Mouse (Mus musculus) forebrain, embryonic 13.5 days (tissue): Measurements from ENCODE around the gene Igsf9b. TPM values are rescaled to one million over a fixed set of nuclear protein-coding genes. Genes with fewer than 3 reads are reported as not detected.

Experiments used
- ATAC-seq: fragments of 200-750 bp; cut with Nextera tagmentation; 2 replicates; pipeline ENCODE4 v1.8.0; 2017
- H3K27ac ChIP-seq: fragments of 300-500 bp; sonication (generic); 2 replicates; pipeline ENCODE4 v1.5.1; 2015; ENCODE audit warnings: inconsistent platforms, mild to moderate bottlenecking, moderate library complexity
- H3K27me3 ChIP-seq: fragments of 300-500 bp; sonication (generic); 2 replicates; pipeline ENCODE4 v1.6.1; 2015; ENCODE audit warnings: mild to moderate bottlenecking, inconsistent platforms
- H3K36me3 ChIP-seq: fragments of 300-500 bp; sonication (generic); 2 replicates; pipeline ENCODE4 v1.6.1; 2015; ENCODE audit warnings: mild to moderate bottlenecking, inconsistent platforms; ENCODE audit not compliant: poor library complexity, severe bottlenecking
- H3K4me1 ChIP-seq: fragments of 300-500 bp; sonication (generic); 2 replicates; pipeline ENCODE4 v1.6.1; 2015; ENCODE audit warnings: inconsistent platforms
- H3K4me2 ChIP-seq: fragments of 300-500 bp; sonication (generic); 2 replicates; pipeline ENCODE4 v1.6.1; 2015; ENCODE audit warnings: inconsistent platforms, mild to moderate bottlenecking, moderate library complexity
- H3K4me3 ChIP-seq: fragments of 300-500 bp; sonication (generic); 2 replicates; pipeline ENCODE4 v1.5.1; 2015; ENCODE audit warnings: mild to moderate bottlenecking, inconsistent platforms
- H3K9ac ChIP-seq: fragments of 300-500 bp; sonication (generic); 2 replicates; pipeline ENCODE4 v1.6.1; 2015; ENCODE audit warnings: mild to moderate bottlenecking, inconsistent platforms
- H3K9me3 ChIP-seq: fragments of 300-500 bp; sonication (generic); replicated peaks from 2 replicates; pipeline ENCODE4 v1.6.1; 2016; ENCODE audit warnings: inconsistent platforms
- WGBS: fragments of 180-500 bp; shearing (Covaris S2); methylation state at CpG from one replicate; pipeline ENCODE4 v1.1.7; 2015; 5-methylcytosine and 5-hydroxymethylcytosine counted together
- polyA plus RNA-seq: library from polyadenylated mRNA; unstranded; fragments of >200 nt; fragmentation: Nextera tagmentation; extraction: Ambion mirVana; gene quantifications from 2 replicates; pipeline ENCODE4 v1.2.1, GENCODE M21; 2015

The Igsf9b gene
- polyA plus RNA-seq, 1 experiment from 2014 or later: 9.4 TPM

DNA sequence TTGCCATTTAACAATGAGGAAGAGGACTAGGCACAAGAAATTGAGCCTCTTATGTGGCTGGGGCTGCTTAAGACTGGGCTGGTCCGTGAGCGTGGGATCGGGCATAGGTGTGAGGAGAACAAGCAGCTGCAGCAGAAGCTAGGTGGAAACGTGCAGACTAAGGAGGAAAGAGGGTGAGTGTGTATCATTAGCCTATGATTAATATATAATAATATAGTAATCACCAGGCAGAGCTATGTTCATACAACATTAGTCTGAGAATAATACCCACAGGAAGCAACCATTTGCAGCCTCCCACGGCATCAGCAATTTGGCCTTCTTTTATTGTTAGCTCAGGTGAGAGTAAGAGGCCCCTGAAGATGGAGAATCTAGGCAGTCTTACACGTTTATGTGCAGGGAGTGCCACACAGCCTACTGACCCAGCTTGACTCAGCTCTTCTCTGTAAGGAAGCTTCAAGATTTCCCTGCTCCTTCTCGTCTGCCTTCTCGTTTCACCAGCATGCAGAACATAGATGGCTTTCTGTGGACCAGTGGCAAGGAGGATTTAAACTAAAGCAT lies 22.6 kb upstream of the Igsf9b start:
- peaks cover 8% of the 10 kb centered on the region; the same call in 1 of the 2 replicates for H3K4me1 ChIP-seq

GRCm38 (mm10) chr9:27277401-27278087 lies 21.5 kb upstream of the Igsf9b start:
- ATAC-seq: no peak
- no peak overlapping the region for H3K27ac ChIP-seq
- H3K9me3 ChIP-seq: no peaks in the 10 kb centered on the region
- no peak overlapping the region for H3K4me2 ChIP-seq
- 72% methylated on average over 5 of the region's 5 CpGs for WGBS
- H3K4me1 ChIP-seq: peaks cover 8% of the 10 kb centered on the region; the same call in 1 of the 2 replicates
- 0 out of 2 replicates have a peak, but pooled peaks cover 2% of the 10 kb centered on the region for H3K27me3 ChIP-seq
- H3K4me3 ChIP-seq: no peak overlapping the region
- H3K36me3 ChIP-seq: no peaks in the 10 kb centered on the region
- H3K9ac ChIP-seq: no peak overlapping the region

More for the DNA sequence above, 22.6 kb upstream of the Igsf9b start:
- ATAC-seq: no peak
- WGBS: 76% methylated on average over 8 of the region's 8 CpGs
- no peak overlapping the region for H3K4me3 ChIP-seq
- H3K9ac ChIP-seq: no peak overlapping the region
- H3K27me3 ChIP-seq: 0 out of 2 replicates have a peak, but pooled peaks cover 2% of the 10 kb centered on the region
- no peaks in the 10 kb centered on the region for H3K36me3 ChIP-seq
- 0 out of 2 replicates have a peak, but pooled peaks cover under 1% of the 10 kb centered on the region for H3K9me3 ChIP-seq
- no peak overlapping the region for H3K27ac ChIP-seq
- H3K4me2 ChIP-seq: no peak overlapping the region

GRCm38 (mm10) chr9:27279041-27279440 lies 20.0 kb upstream of the Igsf9b start:
- Histone ChIP-seq H3K4me2 (no peak overlapping the region), H3K36me3 (no peaks in the 10 kb centered on the region), H3K9ac (no peak overlapping the region), H3K27ac (no peak overlapping the region), H3K9me3 (no peaks in the 10 kb centered on the region), H3K27me3 (0 out of 2 replicates have a peak, but pooled peaks cover 2% of the 10 kb centered on the region), H3K4me1 (peaks cover 8% of the 10 kb centered on the region; the same call in 1 of the 2 replicates), H3K4me3 (no peak overlapping the region)
- 48% methylated on average over 1 of the region's 1 CpGs for WGBS
- ATAC-seq: no peak

DNA sequence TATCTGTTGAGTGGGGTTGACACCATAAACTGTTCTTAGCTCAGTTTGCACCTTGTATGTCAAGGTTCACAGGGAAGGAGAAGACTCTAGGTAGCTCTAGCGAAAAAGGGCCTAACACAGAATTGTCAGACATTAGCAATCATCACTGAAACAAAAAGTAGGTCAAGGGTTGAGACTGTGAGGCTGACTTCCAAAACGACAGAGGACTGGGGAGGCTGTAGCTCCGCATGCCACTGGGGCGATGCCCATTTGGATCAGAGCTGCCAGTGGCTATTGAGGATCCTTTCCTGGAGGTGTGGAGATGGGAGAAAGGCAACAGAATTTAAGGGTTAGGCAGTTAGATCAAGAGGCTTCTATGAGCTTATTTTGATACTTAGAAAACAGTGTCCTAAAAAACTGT lies 18.0 kb upstream of the Igsf9b start:
- Histone ChIP-seq H3K9me3 (no peaks in the 10 kb centered on the region), H3K27ac (no peak overlapping the region), H3K4me1 (peaks cover 8% of the 10 kb centered on the region; the same call in 1 of the 2 replicates), H3K4me2 (no peak overlapping the region), H3K4me3 (no peak overlapping the region), H3K9ac (no peak overlapping the region), H3K27me3 (no peaks in the 10 kb centered on the region), H3K36me3 (no peaks in the 10 kb centered on the region)
- WGBS: 81% methylated on average over 4 of the region's 4 CpGs
- no peak for ATAC-seq

- Histone ChIP-seq H3K27ac (no peak overlapping the region), H3K36me3 (no peaks in the 10 kb centered on the region), H3K4me3 (no peak overlapping the region), H3K9me3 (no peaks in the 10 kb centered on the region), H3K27me3 (0 out of 2 replicates have a peak, but pooled peaks cover 4% of the 10 kb centered on the region), H3K4me1 (peaks cover 32% of the 10 kb centered on the region), H3K4me2 (no peak overlapping the region), H3K9ac (no peak overlapping the region)
- WGBS: 65% methylated on average over 3 of the region's 3 CpGs
- ATAC-seq: no peak
Measured at GRCm38 (mm10) chr9:27285719-27286249, 13.2 kb upstream of the Igsf9b start.

GRCm38 (mm10) chr9:27286296-27286695 lies 12.7 kb upstream of the Igsf9b start:
- Histone ChIP-seq H3K4me2 (no peak overlapping the region), H3K27me3 (0 out of 2 replicates have a peak, but pooled peaks cover 4% of the 10 kb centered on the region), H3K4me3 (no peak overlapping the region), H3K9ac (no peak overlapping the region), H3K27ac (no peak overlapping the region), H3K9me3 (no peaks in the 10 kb centered on the region), H3K36me3 (no peaks in the 10 kb centered on the region), H3K4me1 (peaks cover 33% of the 10 kb centered on the region)
- no peak for ATAC-seq
- WGBS: 84% methylated on average over 4 of the region's 4 CpGs

GRCm38 (mm10) chr9:27286859-27287258 lies 12.1 kb upstream of the Igsf9b start:
- H3K9me3 ChIP-seq: no peaks in the 10 kb centered on the region
- H3K27ac ChIP-seq: no peak overlapping the region
- 0 out of 2 replicates have a peak, but pooled peaks cover 4% of the 10 kb centered on the region for H3K27me3 ChIP-seq
- peaks cover 33% of the 10 kb centered on the region for H3K4me1 ChIP-seq
- WGBS: 90% methylated on average over 4 of the region's 4 CpGs
- H3K36me3 ChIP-seq: no peaks in the 10 kb centered on the region
- ATAC-seq: no peak
- no peak overlapping the region for H3K4me3 ChIP-seq
- H3K9ac ChIP-seq: no peak overlapping the region
- no peak overlapping the region for H3K4me2 ChIP-seq

DNA sequence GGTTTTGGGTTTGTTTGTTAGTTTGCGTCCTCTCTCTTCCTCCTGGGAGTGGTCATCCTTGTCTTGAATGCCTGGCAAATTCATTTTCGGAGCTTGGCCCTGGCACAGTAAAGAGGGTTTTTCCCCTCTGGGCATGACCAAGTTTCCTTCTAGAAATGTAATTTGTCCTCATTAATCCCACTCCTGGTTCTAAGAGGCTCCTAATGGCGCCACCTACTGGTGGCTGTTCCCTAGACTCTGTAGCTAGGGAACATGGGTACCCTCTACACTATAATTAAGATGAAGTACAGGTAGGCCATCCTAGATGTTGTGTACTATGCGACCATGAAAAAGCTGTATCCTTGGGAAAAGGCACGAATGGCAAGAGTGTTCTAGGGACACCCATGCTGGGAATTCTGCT lies 11.6 kb upstream of the Igsf9b start:
- Histone ChIP-seq H3K4me1 (peaks cover 33% of the 10 kb centered on the region), H3K36me3 (no peaks in the 10 kb centered on the region), H3K27me3 (0 out of 2 replicates have a peak, but pooled peaks cover 4% of the 10 kb centered on the region), H3K4me3 (no peak overlapping the region), H3K4me2 (no peak overlapping the region), H3K27ac (no peak overlapping the region), H3K9me3 (no peaks in the 10 kb centered on the region), H3K9ac (no peak overlapping the region)
- 40% methylated on average over 5 of the region's 5 CpGs for WGBS
- peak; percentile 25; the same call in 1 of the 2 replicates for ATAC-seq

- Histone ChIP-seq H3K36me3 (no peaks in the 10 kb centered on the region), H3K27me3 (peaks cover 9% of the 10 kb centered on the region; the same call in 1 of the 2 replicates), H3K27ac (peak overlapping the region; percentile 28; the same call in 1 of the 2 replicates), H3K4me2 (no peak overlapping the region), H3K4me3 (no peak overlapping the region), H3K4me1 (peaks cover 33% of the 10 kb centered on the region), H3K9ac (no peak overlapping the region), H3K9me3 (no peaks in the 10 kb centered on the region)
- peak; percentile 83 for ATAC-seq
- WGBS: 4% methylated on average over 7 of the region's 7 CpGs
Measured at GRCm38 (mm10) chr9:27288442-27288841, 10.6 kb upstream of the Igsf9b start.

DNA sequence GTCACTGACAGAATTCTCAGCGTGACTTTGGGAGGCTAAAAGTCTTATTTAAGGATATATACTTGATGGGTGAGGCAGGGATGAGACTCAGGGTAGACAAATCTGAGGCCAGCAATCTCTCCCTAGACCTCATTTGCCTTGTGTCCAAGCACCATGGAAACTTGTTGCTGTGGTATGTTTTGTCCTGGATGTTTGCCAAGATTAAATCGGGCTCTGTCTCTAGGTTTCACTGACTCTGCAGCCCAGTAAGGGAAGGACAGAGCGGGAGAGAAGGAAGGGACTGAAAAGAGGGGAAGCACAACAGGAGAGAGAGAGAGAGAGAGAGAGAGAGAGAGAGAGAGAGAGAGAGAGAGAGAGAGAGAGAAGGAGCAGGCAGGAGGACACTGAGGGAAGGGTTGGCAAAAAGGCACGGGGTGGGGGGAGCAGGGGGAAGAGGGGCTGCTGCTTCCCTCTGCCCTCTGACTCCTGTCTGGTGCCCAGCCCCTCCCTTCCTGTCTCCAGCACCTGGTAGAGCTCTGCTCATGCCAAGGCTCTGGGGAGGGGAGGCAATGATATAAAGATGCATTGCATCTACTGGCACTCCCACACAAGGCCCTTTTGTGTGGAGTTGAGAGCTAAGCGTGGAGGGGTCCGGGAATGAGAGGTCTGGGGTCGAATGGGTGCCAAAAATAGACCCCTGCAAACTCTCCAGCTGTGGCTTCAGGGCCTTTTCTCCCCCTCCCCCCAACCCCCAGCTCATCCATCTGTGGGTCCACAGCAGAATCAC lies 9.3 kb upstream of the Igsf9b start:
- peak overlapping the region; percentile 44; the same call in 1 of the 2 replicates for H3K27ac ChIP-seq
- WGBS: 27% methylated on average over 7 of the region's 7 CpGs
- peak; percentile 56; the same call in 1 of the 2 replicates for ATAC-seq

DNA sequence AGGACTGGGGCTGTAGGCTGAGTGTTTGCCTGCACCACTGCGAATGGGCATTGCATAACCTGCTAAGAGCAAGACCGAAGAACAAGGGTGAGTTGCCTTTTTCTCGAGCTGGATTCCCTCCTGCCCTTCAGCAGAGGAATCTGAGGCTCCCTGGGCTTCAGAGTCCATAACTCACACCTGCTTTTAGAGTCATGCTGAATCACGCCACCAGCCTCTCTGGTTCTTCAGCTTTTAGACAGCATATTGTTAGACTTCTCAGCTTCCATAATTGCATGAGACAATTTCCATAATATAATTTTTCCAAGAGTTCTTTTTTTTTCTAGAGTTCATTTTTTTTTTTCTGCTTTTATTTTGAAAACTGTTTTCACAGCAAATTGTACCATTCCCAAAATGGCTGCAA lies 4.6 kb upstream of the Igsf9b start:
- Histone ChIP-seq H3K9ac (no peak overlapping the region), H3K4me3 (no peak overlapping the region), H3K4me2 (no peak overlapping the region), H3K36me3 (no peaks in the 10 kb centered on the region), H3K9me3 (no peaks in the 10 kb centered on the region), H3K27me3 (peaks cover 21% of the 10 kb centered on the region; the same call in 1 of the 2 replicates), H3K27ac (no peak overlapping the region), H3K4me1 (peaks cover 22% of the 10 kb centered on the region)
- WGBS: 75% methylated on average over 4 of the region's 4 CpGs
- ATAC-seq: no peak

More for the DNA sequence above, 9.3 kb upstream of the Igsf9b start:
- H3K9ac ChIP-seq: no peak overlapping the region
- H3K9me3 ChIP-seq: no peaks in the 10 kb centered on the region
- no peaks in the 10 kb centered on the region for H3K36me3 ChIP-seq
- no peak overlapping the region for H3K4me3 ChIP-seq
- H3K4me2 ChIP-seq: peak overlapping the region; percentile 3; the same call in 1 of the 2 replicates
- H3K27me3 ChIP-seq: peaks cover 9% of the 10 kb centered on the region; the same call in 1 of the 2 replicates
- peaks cover 33% of the 10 kb centered on the region for H3K4me1 ChIP-seq
